In the genomic region with DNA sequence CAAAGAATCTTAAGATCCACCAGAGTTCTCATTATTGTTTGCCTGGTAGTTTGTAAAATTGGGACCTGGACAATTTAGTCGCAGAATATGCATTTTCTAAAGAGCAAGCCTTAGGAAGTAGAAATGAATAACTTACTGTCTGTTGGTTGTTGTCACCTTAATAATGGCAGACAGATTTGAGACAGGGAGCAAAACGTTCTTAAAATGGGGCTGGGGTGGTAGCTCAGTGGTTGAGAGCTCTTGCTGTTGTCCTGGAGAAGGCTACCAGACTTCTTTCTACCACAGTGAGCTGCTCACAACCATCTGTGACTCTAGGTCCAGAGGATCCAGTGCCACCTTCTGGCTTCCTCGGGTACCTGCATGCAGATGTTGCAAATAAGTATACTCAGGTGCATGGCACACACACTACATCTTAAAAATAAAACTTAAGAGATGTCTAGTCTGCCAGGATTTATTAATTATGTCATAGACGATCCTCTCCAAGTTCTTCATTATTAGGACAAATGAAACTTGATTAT, we compare ENCODE assay signal across 8 mouse cellular contexts. TPM values are rescaled to one million over a fixed set of nuclear protein-coding genes. Genes with fewer than 3 reads are reported as not detected.
A peak's percentile ranks its signal among the peaks of the same experiment; 100 is the strongest.
DNase-seq lines count a peak whose midpoint lies in the region; ATAC-seq and TF ChIP-seq lines count a peak whose summit lies in the region.

No protein-coding gene starts in this region.

- peak overlapping the region; percentile 90 for H3K4me3 ChIP-seq in embryonic facial prominence, embryonic 11.5 days (ENCODE audit: low read depth, low read length)
- H3K4me3 ChIP-seq in hindbrain, embryonic 13.5 days, result peak overlapping the region; percentile 85
- peak overlapping the region; percentile 82 for H3K4me3 ChIP-seq in liver, embryonic 11.5 days (ENCODE audit: low read depth, low read length)
- peak overlapping the region; percentile 74 for H3K4me3 ChIP-seq in myocyte

- no peaks in the 10 kb centered on the region for H3K9me3 ChIP-seq in embryonic facial prominence, embryonic 11.5 days (replicated peaks; ENCODE audit: control insufficient read depth, low read length)
- H3K9me3 ChIP-seq in hindbrain, embryonic 13.5 days, result no peaks in the 10 kb centered on the region
- no peaks in the 10 kb centered on the region for H3K9me3 ChIP-seq in liver, embryonic 11.5 days (ENCODE audit: control insufficient read depth, low read length)

- H3ac ChIP-seq in myocyte (ENCODE audit: control insufficient read depth, insufficient read length), result peak overlapping the region; percentile 53

- H3K9ac ChIP-seq in embryonic facial prominence, embryonic 11.5 days (replicated peaks; ENCODE audit: low read length), result no peak overlapping the region
- peak overlapping the region; percentile 97 for H3K9ac ChIP-seq in hindbrain, embryonic 13.5 days
- H3K9ac ChIP-seq in liver, embryonic 11.5 days (ENCODE audit: low read depth, low read length), result no peak overlapping the region; the same call in 1 of the 2 replicates

- H3K4me1 ChIP-seq in embryonic facial prominence, embryonic 11.5 days (ENCODE audit: control insufficient read depth, insufficient read depth, low read length), result no peaks in the 10 kb centered on the region
- H3K4me1 ChIP-seq in hindbrain, embryonic 13.5 days (replicated peaks), result peaks cover 24% of the 10 kb centered on the region
- H3K4me1 ChIP-seq in liver, embryonic 11.5 days (replicated peaks; ENCODE audit: control insufficient read depth, insufficient read depth, low read length), result peaks cover 2% of the 10 kb centered on the region; the same call in 1 of the 2 replicates

- H3K36me3 ChIP-seq in embryonic facial prominence, embryonic 11.5 days (replicated peaks; ENCODE audit: control insufficient read depth, insufficient read depth, low read depth, low read length), result peaks cover 2% of the 10 kb centered on the region; the same call in 1 of the 2 replicates
- peaks cover 27% of the 10 kb centered on the region for H3K36me3 ChIP-seq in hindbrain, embryonic 13.5 days
- peaks cover 18% of the 10 kb centered on the region for H3K36me3 ChIP-seq in liver, embryonic 11.5 days (ENCODE audit: control insufficient read depth, insufficient read depth, low read length)
- H3K36me3 ChIP-seq in myocyte (ENCODE audit: control insufficient read depth, insufficient read depth), result peaks cover 39% of the 10 kb centered on the region

- no peaks in the 10 kb centered on the region for H3K27me3 ChIP-seq in embryonic facial prominence, embryonic 11.5 days (ENCODE audit: control insufficient read depth, insufficient read depth, low read length)
- no peaks in the 10 kb centered on the region for H3K27me3 ChIP-seq in hindbrain, embryonic 13.5 days
- no peaks in the 10 kb centered on the region for H3K27me3 ChIP-seq in liver, embryonic 11.5 days (replicated peaks; ENCODE audit: control insufficient read depth, insufficient read depth, low read length)
- H3K27me3 ChIP-seq in myocyte (ENCODE audit: control insufficient read depth, insufficient read depth, insufficient read length), result peaks cover 7% of the 10 kb centered on the region

- DNase-seq in 3134 (ENCODE audit: extremely low read depth, insufficient read length, low spot score) (peak; percentile 56), MEL-GATA-1-ER (ENCODE audit: extremely low read depth, low read depth) (peak; percentile 72)
- peak; percentile 58 for DNase-seq in embryonic facial prominence, embryonic 11.5 days (ENCODE audit: low spot score)
- no peak for DNase-seq in liver, embryonic 11.5 days (ENCODE audit: low spot score)
- DNase-seq in thymus, postnatal 36 days, result peak; percentile 29 to 38
- DNase-seq in right cerebral cortex, adult 18-20 months, result no peak

- ATAC-seq in embryonic facial prominence, embryonic 11.5 days (replicated peaks; ENCODE audit: insufficient number of reproducible peaks, low FRiP score, low TSS enrichment, low read depth), result no peak
- no peak for ATAC-seq in hindbrain, embryonic 13.5 days (ENCODE audit: low FRiP score)
- ATAC-seq in liver, embryonic 11.5 days (replicated peaks; ENCODE audit: low FRiP score), result peak; percentile 37

- WGBS in embryonic facial prominence, embryonic 11.5 days, result 60% methylated on average over 4 of the region's 4 CpGs
- WGBS in hindbrain, embryonic 13.5 days, result 66% methylated on average over 4 of the region's 4 CpGs
- WGBS in liver, embryonic 11.5 days, result 58% methylated on average over 4 of the region's 4 CpGs

- H3K4me2 ChIP-seq in embryonic facial prominence, embryonic 11.5 days (ENCODE audit: low read depth, low read length), result peak overlapping the region; percentile 67
- H3K4me2 ChIP-seq in hindbrain, embryonic 13.5 days, result peak overlapping the region; percentile 74
- peak overlapping the region; percentile 84 for H3K4me2 ChIP-seq in liver, embryonic 11.5 days
- H3K4me2 ChIP-seq in myocyte (ENCODE audit: low read depth), result peak overlapping the region; percentile 83

- H3K27ac ChIP-seq in embryonic facial prominence, embryonic 11.5 days (replicated peaks; ENCODE audit: low read depth, low read length), result no peak overlapping the region
- no peak overlapping the region for H3K27ac ChIP-seq in hindbrain, embryonic 13.5 days
- H3K27ac ChIP-seq in liver, embryonic 11.5 days (ENCODE audit: low read depth, low read length), result no peak overlapping the region

- no peak for TF ChIP-seq POLR2A in myocyte (IDR thresholded peaks at IDR 0.05; ENCODE audit: insufficient read length, low read depth)

- H3K79me2 ChIP-seq in myocyte (ENCODE audit: control insufficient read depth, insufficient read depth), result peaks cover 19% of the 10 kb centered on the region

TF ChIP-seq in myocyte, 11 proteins besides CTCF, POLR2A, EP300 and RAD21:
- TF ChIP-seq MYOG (IDR thresholded peaks at IDR 0.05; ENCODE audit: control insufficient read depth in 1 of 3, insufficient read depth in 1 of 3, insufficient read length in 2 of 3, low read depth in 2 of 3) (no peak), TCF3 (IDR thresholded peaks at IDR 0.05; ENCODE audit: insufficient read length, low read depth) (no peak), USF1 (IDR thresholded peaks at IDR 0.05; ENCODE audit: low read depth) (no peak), POLR2AphosphoS2 (IDR thresholded peaks at IDR 0.05; ENCODE audit: insufficient read length, low read depth) (no peak), MYOD1 (IDR thresholded peaks at IDR 0.05; ENCODE audit: control insufficient read depth in 1 of 3, insufficient read length in 2 of 3, low read depth in 2 of 3) (no peak)

RNA-seq across cellular contexts. Expression of gene Alg10b, which starts 1.0 kb away (rescaled TPM):
- 50.8 and 55.8 TPM in 2 replicates for polyA plus RNA-seq in embryonic facial prominence, embryonic 11.5 days (2014; fragmentation: Nextera tagmentation; extraction: Ambion mirVana)
- polyA plus RNA-seq in hindbrain, embryonic 13.5 days (2015; fragmentation: Nextera tagmentation; extraction: Ambion mirVana), result 44.4 and 45.9 TPM in 2 replicates
- polyA plus RNA-seq in liver, embryonic 11.5 days (2014; fragmentation: Nextera tagmentation; extraction: Ambion mirVana), result 20.8 and 21.7 TPM in 2 replicates
- 13.1 TPM for polyA plus RNA-seq in myocyte (2012; fragmentation: generic; extraction: Trizol)

Comparison
In these comparisons a context has a peak if more than half of its experiments do, and no peak if none do; other contexts are left out.
1. DNase-seq: peak in 3134 (single experiment), MEL-GATA-1-ER (single experiment), embryonic facial prominence, embryonic 11.5 days (single experiment) and thymus, postnatal 36 days (2 of 2); none in liver, embryonic 11.5 days (single experiment) and right cerebral cortex, adult 18-20 months (single experiment).
2. Peak in every context shown above with its lines, with median percentiles within 50 percentile points of each other: H3K4me2 ChIP-seq and H3K4me3 ChIP-seq.